ENCODE assay signal across 10 mouse cellular contexts in the genomic region with DNA sequence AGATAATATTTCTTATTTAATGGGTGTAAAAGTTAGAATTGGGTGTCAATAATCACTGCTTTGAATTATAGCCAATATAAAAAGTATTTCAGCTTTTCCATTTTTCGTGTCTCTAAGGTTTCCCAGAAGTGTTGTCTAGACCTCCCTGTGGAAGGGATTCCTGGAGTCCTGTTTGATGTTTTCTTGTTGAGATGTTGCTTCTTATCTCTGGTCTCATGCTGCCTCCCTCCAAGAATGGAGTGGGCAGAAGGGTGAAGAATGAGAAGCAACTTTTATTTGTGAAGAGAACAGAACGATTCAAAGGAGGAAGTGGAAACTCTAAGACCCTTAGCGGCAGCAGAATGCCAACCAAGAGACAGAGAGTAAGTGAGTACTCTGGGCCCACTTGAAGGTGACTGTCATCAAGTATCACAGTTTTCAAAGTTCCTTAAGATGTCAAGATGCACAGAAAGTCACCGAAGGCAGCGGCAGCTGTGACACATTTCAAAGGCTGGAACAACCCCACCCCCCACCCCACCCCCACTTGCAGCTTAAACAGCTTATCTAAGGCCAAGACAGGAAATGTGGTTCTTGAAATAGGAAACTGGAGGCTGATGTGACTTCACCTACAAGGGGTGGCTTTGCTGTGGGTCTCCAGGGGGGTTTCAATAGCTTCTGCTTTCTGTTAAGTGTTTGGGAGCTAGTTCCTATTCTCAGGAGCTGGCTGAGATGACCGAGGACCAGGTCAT.
DNase-seq lines count a peak whose midpoint lies in the region; ATAC-seq and TF ChIP-seq lines count a peak whose summit lies in the region.
"Had no signal": no experiment of that assay in that cellular context is flagged by ENCODE, and none has a peak within 500 bp of the region (broad histone marks: within the 10 kb centered on the region; RNA-seq: fewer than 3 reads in every experiment).

No protein-coding gene starts in this region.

- DNase-seq in kidney, postnatal 0 days (ENCODE audit: low spot score): peak; percentile 4
- no peak for DNase-seq in kidney, adult 18-20 months
- peak; percentile 9 to 16 for DNase-seq in heart, adult 2 months
- peak; percentile 61 to 68 for DNase-seq in thymus, postnatal 10 days (ENCODE audit: low spot score in 2 of 2)
- DNase-seq in adipocyte (ENCODE audit: low spot score): no peak
- no peak for DNase-seq in left cerebral cortex, adult 18-20 months (ENCODE audit: low spot score in 2 of 2)
- DNase-seq in adrenal gland, adult 8-10 months: no peak
- DNase-seq: cerebellum, postnatal 25 days; right cerebral cortex, postnatal 25 days had no signal

- TF ChIP-seq CTCF in kidney, postnatal 0 days (IDR thresholded peaks at IDR 0.05; ENCODE audit: low read depth): no peak
- TF ChIP-seq CTCF in heart, adult 2 months (IDR thresholded peaks at IDR 0.05): no peak

- H3K36me3 ChIP-seq in kidney, postnatal 0 days (ENCODE audit: insufficient read depth, low read length): no peaks in the 10 kb centered on the region
- H3K36me3 ChIP-seq in heart, adult 2 months (ENCODE audit: control insufficient read depth, insufficient read depth, low read length): no peaks in the 10 kb centered on the region
- H3K36me3 ChIP-seq in macrophage (ENCODE audit: inconsistent target): no peaks in the 10 kb centered on the region

- no peak overlapping the region for H3K4me3 ChIP-seq in kidney, postnatal 0 days (replicated peaks; ENCODE audit: low read depth, low read length)
- no peak overlapping the region for H3K4me3 ChIP-seq in heart, adult 2 months
- H3K4me3 ChIP-seq in macrophage (ENCODE audit: inconsistent target): no peak overlapping the region

- no peak overlapping the region for H3K4me2 ChIP-seq in kidney, postnatal 0 days (ENCODE audit: low read length)

- intact Hi-C loops in heart, adult 2 months (cut with DNase I): no loop called here

- no peaks in the 10 kb centered on the region for H3K27me3 ChIP-seq in kidney, postnatal 0 days (ENCODE audit: insufficient read depth, low read length)
- no peaks in the 10 kb centered on the region for H3K27me3 ChIP-seq in heart, adult 2 months (ENCODE audit: control insufficient read depth, insufficient read depth, low read length)

- no peak for TF ChIP-seq EP300 in heart, adult 2 months (IDR thresholded peaks at IDR 0.05; ENCODE audit: insufficient read depth, low read depth, low read length)

- TF ChIP-seq POLR2A in heart, adult 2 months (IDR thresholded peaks at IDR 0.05; ENCODE audit: insufficient read depth, low read depth, low read length): no peak

- 40% methylated on average over 6 of the region's 6 CpGs for WGBS in kidney, postnatal 0 days
- WGBS in heart, adult 2 months: 19% methylated on average over 6 of the region's 6 CpGs
- WGBS in macrophage (ENCODE audit: missing documents): 8% methylated on average over 6 of the region's 6 CpGs

- 0 out of 2 replicates have a peak, but pooled peaks cover 3% of the 10 kb centered on the region for H3K4me1 ChIP-seq in kidney, postnatal 0 days (replicated peaks; ENCODE audit: insufficient read depth, low read length)
- H3K4me1 ChIP-seq in heart, adult 2 months (ENCODE audit: control insufficient read depth, insufficient read depth, low read length): peaks cover 1% of the 10 kb centered on the region; the same call in 1 of the 2 replicates

- H3K79me2 ChIP-seq in heart, adult 2 months (replicated peaks; ENCODE audit: control insufficient read depth, insufficient read depth, low read length): no peaks in the 10 kb centered on the region
- no peaks in the 10 kb centered on the region for H3K79me2 ChIP-seq in macrophage (ENCODE audit: inconsistent target)

- H3K9me3 ChIP-seq in kidney, postnatal 0 days (replicated peaks; ENCODE audit: low read length): no peaks in the 10 kb centered on the region

- ATAC-seq in kidney, postnatal 0 days (replicated peaks; ENCODE audit: low FRiP score, low read depth): no peak

- no peak overlapping the region for H3K27ac ChIP-seq in kidney, postnatal 0 days
- no peak overlapping the region; the same call in 1 of the 2 replicates for H3K27ac ChIP-seq in heart, adult 2 months
- peak overlapping the region; percentile 69 for H3K27ac ChIP-seq in macrophage

- no peak overlapping the region for H3K9ac ChIP-seq in kidney, postnatal 0 days (ENCODE audit: low read depth, low read length)
- no peak overlapping the region for H3K9ac ChIP-seq in heart, adult 2 months (ENCODE audit: low read depth, low read length)

Comparison
In these comparisons a context has a peak if more than half of its experiments do, and no peak if none do; other contexts are left out.
1. DNase-seq: peak in kidney, postnatal 0 days (single experiment), heart, adult 2 months (2 of 2) and thymus, postnatal 10 days (2 of 2); none in kidney, adult 18-20 months (single experiment), adipocyte (single experiment), left cerebral cortex, adult 18-20 months (0 of 2) and adrenal gland, adult 8-10 months (single experiment).